Mouse (Mus musculus) heart, postnatal 4 days (tissue): ENCODE measurements around the gene Hoxc6. TPM values are rescaled to one million over a fixed set of nuclear protein-coding genes. Genes with fewer than 3 reads are reported as not detected.

Experiments used
- DNase-seq: peaks from one replicate; pipeline ENCODE4 v3.0.0; 2021
- total RNA-seq, 2 experiments: library from RNA; stranded (reverse); gene quantifications; 2 replicates each; pipeline ENCODE4 v1.2.3; 2021

Gene Hoxc6
- total RNA-seq, 2 experiments from 2014 or later, result 0.16 TPM; not detected in 1

DNA sequence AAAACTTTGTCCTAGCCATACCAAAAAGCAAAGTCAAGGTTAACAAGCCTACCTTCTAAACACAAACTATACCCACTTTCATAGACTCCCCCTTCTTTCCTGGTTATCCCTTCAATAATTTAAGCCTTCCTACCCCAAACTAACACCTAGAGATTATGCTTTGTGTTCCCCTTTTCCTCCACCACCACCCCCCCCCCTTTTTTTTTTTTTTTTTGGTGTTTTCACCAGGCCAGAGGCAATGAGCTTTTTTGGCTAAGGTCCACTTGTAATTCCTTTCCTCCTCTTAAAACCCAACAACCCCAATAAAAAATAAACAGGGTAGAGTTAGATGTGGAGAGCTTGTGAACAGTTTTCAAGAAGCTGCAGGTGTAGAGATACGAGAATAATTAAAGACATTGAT lies 28.8 kb upstream of the Hoxc6 start:
- no peak for DNase-seq

DNA sequence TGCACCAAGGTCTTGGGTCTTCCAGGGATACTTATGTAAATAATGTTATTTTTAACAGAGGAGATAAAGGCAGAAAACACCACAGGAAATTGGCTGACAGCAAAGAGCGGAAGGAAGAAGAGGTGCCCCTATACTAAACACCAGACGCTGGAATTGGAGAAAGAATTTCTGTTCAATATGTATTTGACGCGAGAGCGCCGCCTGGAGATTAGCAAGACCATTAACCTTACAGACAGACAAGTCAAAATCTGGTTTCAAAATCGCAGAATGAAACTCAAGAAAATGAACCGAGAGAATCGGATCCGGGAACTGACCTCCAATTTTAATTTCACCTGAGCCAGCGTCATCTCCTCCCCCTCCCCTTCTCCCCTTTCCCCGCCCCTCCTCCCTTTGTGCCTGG lies 27.3 kb upstream of the Hoxc6 start:
- no peak for DNase-seq

DNA sequence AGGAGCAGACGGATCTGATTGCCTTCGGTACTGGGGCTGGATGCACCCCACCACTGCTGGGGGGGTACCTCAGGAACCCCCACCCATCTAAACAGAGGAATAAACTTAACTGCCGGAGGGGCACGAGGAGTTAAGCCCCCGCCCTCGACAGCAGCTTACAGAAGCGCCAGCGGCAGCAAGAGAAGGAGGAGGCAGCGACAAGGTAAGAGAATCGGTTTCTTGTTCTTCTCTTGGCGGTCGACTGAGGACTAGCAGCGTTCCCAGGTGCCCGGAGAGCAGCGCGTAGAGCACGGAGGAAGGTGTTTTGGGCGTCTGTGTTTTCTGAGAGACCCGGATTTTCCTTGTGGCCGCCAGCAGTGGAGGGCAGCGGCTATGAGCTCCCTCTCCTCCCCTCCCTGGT lies 25.8 kb upstream of the Hoxc6 start:
- DNase-seq, result no peak

DNA sequence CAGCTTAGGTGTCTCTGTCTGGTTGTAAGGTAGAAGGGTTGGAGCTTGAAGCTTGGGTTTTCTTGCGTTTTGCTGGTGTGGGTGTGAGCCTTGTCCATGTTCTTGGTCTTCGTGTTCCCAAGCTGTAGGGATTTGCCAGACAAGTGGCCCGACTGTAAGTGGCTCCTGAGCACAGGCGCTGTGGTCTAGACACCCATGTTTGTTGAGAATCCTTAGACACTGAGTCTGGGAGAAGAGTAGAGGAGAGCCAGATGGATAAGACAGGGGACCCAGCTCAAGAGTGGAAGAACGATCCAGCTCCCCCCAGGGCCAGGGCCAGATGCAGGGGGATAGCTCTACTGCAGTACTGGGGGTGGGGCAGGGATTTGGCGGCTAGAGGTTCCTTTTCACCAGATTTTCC lies 25.3 kb upstream of the Hoxc6 start:
- no peak for DNase-seq

DNA sequence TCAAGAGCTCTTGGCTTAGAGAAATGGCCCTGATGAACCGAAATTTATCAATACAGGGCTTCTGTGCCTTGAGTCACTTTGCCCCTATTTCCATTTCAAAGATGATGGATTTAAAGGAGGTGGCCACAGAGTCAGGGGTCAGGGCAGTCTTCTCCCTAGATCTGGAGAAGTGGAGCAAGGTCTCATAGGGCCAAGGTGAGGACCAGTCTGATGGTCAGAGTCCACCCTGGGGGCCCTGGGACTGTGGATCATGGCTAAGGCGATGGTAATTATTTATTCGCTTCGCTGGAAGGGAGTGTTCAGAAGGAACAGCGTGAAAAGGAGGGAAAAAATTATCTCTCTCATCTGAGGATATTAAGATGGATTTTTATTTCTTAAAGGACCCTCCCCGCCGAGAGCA lies 23.0 kb upstream of the Hoxc6 start:
- DNase-seq, result no peak

DNA sequence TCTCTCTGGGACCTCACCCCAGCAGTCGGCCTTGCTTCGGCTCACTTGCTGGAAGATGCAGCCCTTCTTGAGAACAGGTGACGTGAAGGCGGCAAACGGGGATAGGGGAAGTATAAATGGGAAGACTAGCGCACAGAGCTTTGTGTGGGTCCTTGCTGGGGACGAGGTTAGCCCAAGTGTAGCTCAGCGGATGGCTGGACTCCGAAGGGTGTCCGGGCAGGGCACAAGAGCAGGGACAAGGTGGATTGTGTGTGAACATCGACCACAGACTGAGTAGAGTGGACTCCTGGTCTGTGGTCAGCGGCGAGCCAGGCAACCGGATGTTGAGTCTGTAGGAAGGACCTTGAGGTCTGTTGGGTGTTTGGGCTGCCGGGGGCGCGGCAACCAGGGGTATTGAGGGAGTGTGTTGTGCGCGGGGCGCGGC lies 22.4 kb upstream of the Hoxc6 start:
- DNase-seq, result no peak

DNA sequence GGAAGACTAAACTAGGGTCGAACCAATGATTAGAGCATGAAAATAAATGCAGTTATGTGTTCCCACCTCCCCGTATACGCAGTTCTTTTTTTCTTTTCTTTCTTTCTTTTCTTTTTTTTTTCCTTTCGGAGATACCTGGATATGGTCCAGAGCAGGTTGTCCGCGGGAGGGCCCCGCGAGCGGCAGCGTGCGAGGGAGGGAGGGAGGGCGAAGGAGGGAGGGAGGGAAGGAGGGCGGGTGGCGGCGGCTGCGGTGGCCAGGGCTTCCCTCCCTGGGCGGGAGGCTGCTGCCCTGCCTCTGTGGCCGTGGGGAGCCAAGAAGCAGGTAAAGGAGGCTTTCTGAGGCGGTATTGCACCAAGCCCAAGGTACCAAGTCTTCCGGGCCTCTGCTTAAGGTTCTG lies 21.9 kb upstream of the Hoxc6 start, which contains the start of gene Hoxc9:
Gene Hoxc9, plus strand, starts transcription at position 269 of the 400 bp plus-strand sequence.
- DNase-seq, result no peak

DNA sequence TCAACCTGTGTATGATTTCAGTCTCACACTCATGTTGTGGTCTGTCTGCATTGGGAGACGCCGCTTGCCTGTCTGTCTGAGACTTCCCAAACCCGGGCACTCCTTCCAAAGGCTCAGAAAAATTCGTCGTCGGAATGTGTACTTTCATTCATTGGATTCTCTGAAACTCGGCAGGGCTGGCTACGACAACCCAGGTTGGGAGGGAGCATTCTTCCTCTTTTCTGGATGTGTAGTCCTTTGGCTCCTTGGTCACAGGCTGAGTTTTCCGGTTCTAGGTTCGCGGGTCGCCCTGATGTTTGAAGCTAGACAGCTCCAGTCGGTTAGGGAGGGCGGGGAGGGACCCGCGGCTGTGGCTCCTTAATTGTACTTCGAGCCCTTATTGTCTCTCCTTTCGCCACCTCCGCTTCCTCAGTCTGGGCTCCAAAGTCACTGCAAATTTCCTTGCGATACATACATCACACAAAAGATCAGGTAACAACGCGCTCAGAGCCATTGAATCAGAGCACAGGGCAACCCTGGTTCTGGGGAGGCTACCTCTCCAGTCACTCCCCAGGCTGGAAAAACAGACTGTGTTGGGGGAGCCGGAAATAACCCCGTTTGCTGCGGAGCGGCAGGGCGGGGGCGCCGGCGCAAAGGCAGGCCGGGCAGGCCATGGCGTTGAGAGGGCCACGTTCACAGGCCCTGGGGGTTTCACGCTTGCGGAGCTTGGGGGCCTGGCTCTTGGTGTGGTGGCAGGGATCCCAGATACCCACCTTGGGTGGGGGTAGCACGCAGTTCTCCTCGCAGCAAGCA lies 21.2 kb upstream of the Hoxc6 start:
- DNase-seq, result no peak

DNA sequence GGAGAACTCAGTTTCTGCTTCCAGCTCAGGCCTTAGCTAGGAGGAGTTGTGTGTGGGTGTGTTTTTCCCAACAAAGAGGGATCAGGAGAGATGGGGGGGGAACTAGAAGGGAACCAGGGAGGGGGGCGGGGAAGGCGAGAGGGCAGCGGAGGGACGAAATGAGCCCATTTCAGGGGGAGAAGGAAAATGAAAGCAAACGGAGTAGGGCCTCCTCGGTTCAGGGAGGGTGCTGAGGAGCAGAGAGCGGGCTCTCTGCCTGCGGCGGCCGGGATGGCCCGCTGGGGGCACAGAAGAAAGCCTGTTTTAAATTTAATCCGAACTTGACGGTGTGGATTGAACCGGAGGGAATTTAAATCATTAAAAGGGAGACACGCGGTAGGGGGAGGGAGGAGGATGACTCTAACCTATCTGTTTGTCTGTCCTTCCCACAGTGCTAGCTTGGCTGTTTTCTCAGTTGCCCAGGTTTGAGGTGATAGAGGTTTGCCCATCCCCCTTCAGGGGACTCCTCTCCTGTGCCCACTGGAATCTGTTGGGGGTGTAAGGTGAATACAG lies 20.6 kb upstream of the Hoxc6 start:
- no peak for DNase-seq

DNA sequence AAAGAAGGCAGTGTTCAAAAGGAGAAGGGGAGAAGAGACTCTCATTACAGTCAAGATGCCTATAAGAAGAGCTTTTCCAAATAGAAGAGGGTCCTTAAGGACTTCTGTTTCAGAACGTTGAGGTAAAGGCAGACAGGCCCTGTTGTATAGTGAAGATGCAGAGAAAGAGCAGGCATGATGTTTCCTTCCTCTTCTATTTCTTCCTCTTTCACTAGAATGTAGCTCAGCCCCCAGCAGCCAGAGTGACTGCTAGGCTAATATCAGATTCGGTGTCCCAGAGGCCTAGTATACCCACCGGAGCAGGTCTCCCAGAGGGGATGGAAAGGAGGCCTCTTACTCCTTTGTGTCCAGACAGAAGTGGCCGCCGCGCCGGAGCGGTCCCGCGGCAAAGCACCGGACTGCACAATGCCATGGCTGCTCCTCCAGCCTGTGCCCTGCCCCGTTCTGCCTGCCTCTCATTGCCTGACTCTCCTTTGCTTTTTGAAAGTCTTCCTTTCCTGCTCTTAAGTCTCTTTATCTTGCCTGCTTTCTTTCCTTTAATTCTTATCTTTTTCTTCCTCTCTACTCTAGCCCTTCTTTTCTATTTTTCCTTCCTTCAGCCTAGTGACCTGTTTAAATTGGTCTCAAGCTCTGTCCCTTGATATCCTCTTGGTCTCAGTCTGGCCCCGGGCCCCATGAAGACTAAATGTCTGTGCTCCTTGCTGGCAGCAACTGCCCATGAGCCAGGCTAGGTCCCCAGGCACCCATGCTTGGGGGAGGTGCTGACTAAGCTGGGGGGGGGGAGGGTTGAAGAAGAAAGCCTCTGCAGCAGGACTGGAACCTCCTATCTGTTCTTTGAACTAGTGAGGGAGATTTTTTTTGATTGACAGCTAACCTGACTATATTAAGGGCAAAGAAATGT lies 19.2 kb upstream of the Hoxc6 start:
- no peak for DNase-seq

DNA sequence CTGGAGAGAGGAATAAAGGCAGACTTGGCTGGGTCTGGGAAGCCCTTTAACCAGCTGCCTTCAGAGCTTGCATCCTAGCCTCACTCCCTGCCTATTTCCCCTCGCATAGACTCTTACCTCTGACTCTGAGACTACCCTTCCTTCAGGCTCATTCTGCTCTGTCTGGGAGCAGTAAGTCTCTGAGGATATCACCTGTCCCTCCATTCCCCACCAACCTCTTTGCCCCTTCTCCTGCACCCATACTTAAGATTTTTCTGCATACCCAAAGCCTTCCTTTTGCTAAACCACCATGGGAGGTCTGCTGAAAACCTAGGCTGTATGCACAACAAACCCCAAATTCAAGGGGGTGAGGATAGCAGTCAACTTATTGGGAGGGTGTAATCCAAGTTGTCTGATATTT lies 18.1 kb upstream of the Hoxc6 start:
- no peak for DNase-seq

DNA sequence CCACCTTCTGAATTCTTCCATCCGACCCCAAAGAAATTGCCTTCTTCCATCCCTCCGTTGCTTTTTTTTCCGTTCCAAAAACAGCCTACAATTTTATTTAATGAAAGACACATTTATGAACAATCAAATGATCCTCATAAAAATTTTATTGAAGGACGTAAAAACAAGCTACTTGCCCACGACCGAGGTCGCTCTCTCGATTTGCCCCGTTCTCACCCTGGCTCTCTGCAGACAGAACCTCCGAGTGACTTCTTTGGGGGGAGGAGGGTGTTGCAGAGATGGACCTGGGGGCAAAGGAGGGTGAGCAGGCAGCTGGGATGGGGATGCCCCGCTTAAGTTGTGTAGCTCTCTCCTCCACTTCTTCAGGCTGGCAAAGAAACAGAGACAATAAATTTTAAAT lies 17.7 kb upstream of the Hoxc6 start:
- DNase-seq, result no peak

DNA sequence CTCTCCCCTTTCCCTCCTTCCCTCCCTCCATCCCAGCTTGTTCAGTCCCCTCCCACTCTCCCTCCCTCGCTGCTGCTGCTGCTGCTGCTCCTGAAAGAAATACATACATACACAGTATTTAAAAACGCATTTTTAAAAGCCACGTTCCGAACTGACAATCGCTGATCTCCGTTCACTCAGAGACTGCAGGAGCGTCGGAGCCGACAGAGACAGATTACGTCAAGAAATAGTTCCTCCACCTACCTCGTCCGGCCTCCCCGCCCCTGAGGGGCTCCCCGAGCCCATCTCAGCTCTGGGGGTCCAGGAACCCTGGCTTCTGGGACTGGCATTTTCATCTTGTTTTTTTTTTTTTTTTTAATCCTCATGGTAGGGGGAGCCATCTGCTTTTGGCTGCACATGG lies 17.1 kb upstream of the Hoxc6 start:
- DNase-seq, result no peak

DNA sequence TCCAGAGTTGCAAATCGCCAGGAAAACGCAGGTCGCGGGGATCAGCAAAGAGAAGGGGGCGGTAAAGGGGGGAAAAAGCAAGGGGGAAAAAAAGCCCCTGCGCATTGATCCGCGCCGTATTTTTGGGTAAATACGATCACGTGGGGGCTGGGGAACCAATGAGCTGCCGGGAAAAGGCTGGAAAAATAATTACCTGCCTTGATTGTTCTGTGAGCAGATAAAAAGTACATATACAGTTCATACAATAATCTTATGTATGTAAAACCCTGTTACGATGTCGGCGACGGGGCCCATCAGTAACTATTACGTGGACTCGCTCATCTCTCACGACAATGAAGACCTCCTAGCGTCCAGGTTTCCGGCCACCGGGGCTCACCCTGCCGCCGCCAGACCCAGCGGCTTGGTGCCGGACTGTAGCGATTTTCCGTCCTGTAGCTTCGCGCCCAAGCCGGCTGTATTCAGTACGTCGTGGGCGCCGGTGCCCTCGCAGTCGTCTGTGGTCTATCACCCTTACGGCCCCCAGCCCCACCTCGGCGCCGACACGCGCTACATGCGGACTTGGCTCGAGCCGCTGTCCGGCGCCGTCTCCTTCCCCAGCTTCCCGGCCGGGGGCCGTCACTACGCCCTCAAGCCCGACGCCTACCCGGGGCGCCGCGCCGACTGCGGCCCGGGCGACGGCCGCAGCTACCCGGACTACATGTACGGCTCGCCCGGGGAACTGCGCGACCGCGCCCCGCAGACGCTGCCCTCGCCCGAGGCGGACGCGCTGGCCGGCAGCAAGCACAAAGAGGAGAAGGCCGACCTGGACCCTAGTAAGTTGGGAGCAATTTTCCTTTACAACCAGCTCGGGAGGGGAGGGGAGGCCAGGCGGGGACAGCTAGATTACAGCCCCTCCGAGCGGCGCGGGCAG lies 16.4 kb upstream of the Hoxc6 start:
- no peak for DNase-seq

DNA sequence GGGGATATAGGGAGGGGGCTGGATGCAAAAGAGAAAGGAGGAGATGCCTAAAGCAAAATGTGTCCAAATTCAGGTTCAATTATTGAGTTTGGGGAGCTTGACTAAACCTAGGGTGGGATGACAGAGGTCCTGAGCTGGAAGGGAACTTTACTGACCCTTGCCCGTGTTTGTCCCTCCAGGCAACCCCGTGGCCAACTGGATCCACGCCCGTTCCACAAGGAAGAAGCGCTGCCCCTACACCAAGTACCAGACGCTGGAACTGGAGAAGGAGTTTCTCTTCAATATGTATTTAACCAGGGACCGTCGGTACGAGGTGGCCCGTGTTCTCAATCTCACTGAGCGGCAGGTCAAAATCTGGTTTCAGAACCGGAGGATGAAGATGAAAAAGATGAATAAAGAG lies 14.3 kb upstream of the Hoxc6 start:
- no peak for DNase-seq

DNA sequence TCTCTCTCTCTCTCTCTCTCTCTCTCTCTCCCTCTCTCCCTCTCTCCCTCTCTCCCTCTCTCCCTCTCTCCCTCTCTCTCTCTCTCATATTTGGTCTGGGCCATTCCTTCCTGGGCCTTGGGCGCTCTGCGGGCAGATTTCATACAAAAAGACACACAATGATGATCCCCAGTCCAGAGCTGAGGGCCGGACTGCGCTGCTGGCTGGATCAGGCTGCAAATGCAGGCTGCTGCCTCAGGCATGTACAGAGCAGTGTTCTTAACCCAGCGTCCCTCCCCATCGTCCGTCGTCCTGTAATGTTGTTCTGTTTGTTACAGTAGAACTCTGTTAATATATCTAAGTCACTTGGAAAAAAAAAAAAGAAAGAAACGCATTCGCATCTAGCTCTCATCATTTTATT lies 13.5 kb upstream of the Hoxc6 start:
- DNase-seq, result no peak

DNA sequence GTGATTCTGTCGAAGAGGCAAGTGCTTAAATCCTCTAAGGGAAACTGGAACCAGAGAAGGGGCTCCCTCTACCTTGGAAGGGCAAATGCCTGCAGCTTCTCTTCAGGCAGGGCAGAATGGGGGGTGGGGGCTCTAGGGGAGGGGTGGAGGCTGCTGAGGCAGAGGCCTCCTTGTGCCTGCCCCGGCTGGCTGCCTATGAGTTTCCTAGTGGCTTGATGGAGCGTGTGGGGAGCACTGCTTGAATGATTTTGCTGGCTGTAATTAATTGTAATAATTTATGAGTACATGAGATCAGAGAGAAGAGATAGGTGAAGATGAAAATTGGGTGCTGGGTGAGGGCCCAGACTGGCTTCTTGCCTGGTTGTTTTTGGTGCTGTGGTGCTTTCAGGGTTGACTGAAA lies 13.1 kb upstream of the Hoxc6 start:
- no peak for DNase-seq

DNA sequence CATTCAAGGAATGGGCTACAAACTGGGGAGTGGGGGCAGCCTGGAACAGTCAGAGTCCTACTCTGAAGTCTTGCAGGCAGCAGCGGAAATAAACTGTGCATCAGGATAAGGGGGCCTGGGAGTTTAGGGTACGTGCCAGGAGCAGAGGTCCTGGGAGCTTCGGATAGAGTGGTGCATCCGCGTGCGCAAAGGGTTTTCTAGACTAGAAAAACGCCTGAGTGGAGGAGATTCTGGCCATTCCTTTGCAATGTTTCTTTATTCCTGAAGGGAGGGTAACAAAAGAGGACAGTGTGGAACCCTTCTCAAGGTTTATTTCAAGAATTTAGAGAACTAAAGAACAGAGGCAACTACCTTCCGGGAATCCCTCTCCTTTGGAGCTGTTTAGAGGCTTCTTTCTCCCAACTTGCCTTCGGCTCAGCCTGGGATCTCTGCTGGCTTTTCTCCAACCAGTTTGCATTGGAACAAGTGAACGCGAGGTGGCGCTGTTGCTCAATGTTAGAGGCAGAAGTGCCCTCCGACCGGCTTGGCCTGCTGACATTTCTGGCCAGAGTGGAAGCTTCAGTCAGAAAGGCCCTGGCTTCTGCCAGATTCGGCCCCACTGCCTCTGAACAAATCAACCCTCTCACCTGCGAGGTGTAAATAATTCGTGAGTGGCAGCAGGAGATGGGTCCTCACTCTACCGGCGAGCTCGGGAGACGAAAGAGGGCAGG lies 10.8 kb upstream of the Hoxc6 start:
- peak; percentile 97 for DNase-seq

DNA sequence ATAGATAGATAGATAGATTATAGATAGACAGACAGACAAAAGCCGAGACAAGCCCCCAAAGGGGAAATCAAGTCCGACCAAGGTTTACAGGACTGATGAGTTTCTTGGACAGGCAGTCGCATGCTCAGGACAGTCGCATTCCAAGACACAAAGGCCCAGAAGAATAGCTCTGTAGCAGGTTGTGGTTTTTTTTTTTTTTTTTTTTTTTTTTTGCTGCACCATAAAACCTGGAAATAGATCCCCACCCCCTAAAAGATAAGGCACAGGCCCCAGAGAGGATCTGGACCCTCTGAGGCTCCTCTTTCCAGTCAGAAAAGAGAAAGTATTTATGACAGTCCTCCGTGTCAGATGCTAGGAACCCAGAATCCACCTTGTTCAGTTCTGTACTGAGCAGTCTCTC lies 10.0 kb upstream of the Hoxc6 start:
- no peak for DNase-seq

DNA sequence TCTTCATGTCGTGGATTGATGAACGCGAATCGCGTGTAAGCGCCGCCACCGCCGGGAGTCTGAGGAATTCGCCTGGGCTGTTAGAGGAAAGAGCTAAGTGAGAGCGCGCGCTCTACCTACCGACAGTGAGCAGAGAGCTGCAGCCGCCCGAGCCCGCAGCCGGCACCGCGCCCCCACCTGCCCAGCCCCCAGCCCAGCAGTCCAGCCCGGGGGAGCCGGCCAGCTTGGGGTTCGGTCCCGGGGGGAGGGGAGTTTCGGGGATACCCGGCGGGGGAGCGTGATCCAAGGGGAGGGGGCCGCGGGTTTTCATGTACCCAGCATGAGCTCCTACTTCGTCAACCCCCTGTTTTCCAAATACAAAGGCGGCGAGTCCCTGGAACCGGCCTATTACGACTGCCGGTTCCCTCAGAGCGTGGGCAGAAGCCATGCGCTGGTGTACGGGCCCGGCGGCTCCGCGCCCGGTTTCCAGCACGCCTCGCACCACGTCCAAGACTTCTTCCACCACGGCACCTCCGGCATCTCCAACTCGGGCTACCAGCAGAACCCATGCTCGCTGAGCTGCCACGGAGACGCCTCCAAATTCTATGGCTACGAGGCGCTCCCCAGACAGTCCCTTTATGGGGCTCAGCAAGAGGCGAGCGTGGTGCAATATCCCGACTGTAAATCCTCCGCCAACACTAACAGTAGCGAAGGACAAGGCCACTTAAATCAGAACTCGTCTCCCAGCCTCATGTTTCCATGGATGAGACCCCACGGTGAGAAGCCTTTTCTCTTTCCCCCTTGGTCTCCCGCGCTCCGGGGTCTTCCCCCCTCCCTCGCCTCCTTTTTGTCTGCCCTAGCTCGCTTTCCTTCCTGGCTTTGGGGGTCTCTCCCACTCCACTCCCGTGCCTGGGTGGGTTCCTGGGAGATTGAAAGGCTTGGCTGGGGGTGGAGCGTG lies 7.3 kb upstream of the Hoxc6 start, which contains the start of gene Hoxc8:
Gene Hoxc8, plus strand, starts transcription at position 147 of the 937 bp plus-strand sequence.
- DNase-seq, result no peak
